Mouse (Mus musculus) inflammation-experienced regulatory T-cells, adult 16 weeks (primary cell): ENCODE data around the gene Skint8. TPM values are rescaled to one million over a fixed set of nuclear protein-coding genes. Genes with fewer than 3 reads are reported as not detected.

Experiments
- polyA plus RNA-seq: library from polyadenylated mRNA; unstranded; fragments of 100-300 nt; shearing (Covaris generic); gene quantifications from one replicate; pipeline ENCODE4 v1.2.1, GENCODE M21; 2017

The Skint8 gene
- not detected for polyA plus RNA-seq

GRCm38 (mm10) chr4:111919092-111919491 is at the start of gene Skint8:
Gene Skint8 (plus strand): TSS chr4:111919392.

GRCm38 (mm10) chr4:111902775-111903174 is 16.4 kb upstream of the Skint8 start, which contains the start of gene Slc5a9:
Gene Slc5a9 (minus strand): TSS chr4:111902918.

GRCm38 (mm10) chr4:111972623-111973022 is 53.4 kb downstream of the Skint8 start, which contains the start of gene Skint7:
Gene Skint7 (plus strand): TSS chr4:111972923.

Other genes starting within 250 kb of the Skint8 start
- gene Spata6, start 199.4 kb upstream of the Skint8 start, polyA plus RNA-seq = 36.4 TPM
- gene Slc5a9, start 16.5 kb upstream of the Skint8 start, polyA plus RNA-seq = not detected
- gene Skint7, start 53.5 kb downstream of the Skint8 start, polyA plus RNA-seq = not detected
- gene Skint1, start 86.9 kb downstream of the Skint8 start, polyA plus RNA-seq = not detected
- not detected for gene Skint4, start 152.6 kb downstream of the Skint8 start, polyA plus RNA-seq